Mouse (Mus musculus) hindbrain, postnatal 0 days (tissue): ENCODE data around the gene Nek7. TPM values are rescaled to one million over a fixed set of nuclear protein-coding genes. Genes with fewer than 3 reads are reported as not detected.

Experiments
- ATAC-seq: fragments of 200-750 bp; cut with Nextera tagmentation; 2 replicates; pipeline ENCODE4 v1.8.0; 2017; ENCODE audit warnings: mild to moderate bottlenecking, moderate TSS enrichment, moderate library complexity
- DNase-seq: peaks from one replicate; pipeline ENCODE4 v3.0.0-alpha.2; 2015; ENCODE audit warnings: low spot score
- H3K27ac ChIP-seq: fragments of 300-500 bp; sonication (generic); 2 replicates; pipeline ENCODE4 v1.5.1; 2014; ENCODE audit warnings: mild to moderate bottlenecking
- H3K27me3 ChIP-seq: fragments of 300-500 bp; sonication (generic); 2 replicates; pipeline ENCODE4 v1.6.1; 2014; ENCODE audit warnings: low read length, mixed read lengths; ENCODE audit not compliant: insufficient read depth
- H3K36me3 ChIP-seq: fragments of 300-500 bp; sonication (generic); 2 replicates; pipeline ENCODE4 v1.6.1; 2014; ENCODE audit warnings: low read length, mixed read lengths; ENCODE audit not compliant: insufficient read depth
- H3K4me1 ChIP-seq: fragments of 300-500 bp; sonication (generic); 2 replicates; pipeline ENCODE4 v1.6.1; 2014; ENCODE audit warnings: antibody characterized with exemption, low read length, mixed read lengths; ENCODE audit not compliant: insufficient read depth
- H3K4me2 ChIP-seq: fragments of 300-500 bp; sonication (generic); 2 replicates; pipeline ENCODE4 v1.6.1; 2014; ENCODE audit warnings: low read depth, mild to moderate bottlenecking, low read length, moderate library complexity, mixed read lengths
- H3K4me3 ChIP-seq: fragments of 300-500 bp; sonication (generic); 2 replicates; pipeline ENCODE4 v1.5.1; 2014; ENCODE audit warnings: low read length
- H3K9ac ChIP-seq: fragments of 300-500 bp; sonication (generic); replicated peaks from 2 replicates; pipeline ENCODE4 v1.6.1; 2014; ENCODE audit warnings: mild to moderate bottlenecking, low read length, moderate library complexity, mixed read lengths
- H3K9me3 ChIP-seq: fragments of 300-500 bp; sonication (generic); 2 replicates; pipeline ENCODE4 v1.6.1; 2016; ENCODE audit warnings: low read length, mixed read lengths
- CTCF ChIP-seq: IDR thresholded peaks from 2 replicates; pipeline ENCODE4 v1.5.1; 2016; ENCODE audit warnings: antibody characterized with exemption, control low read depth, low read depth
- WGBS: fragments of 180-500 bp; shearing (Covaris S2); extraction: QIAGEN DNeasy Blood & Tissue Kit; methylation state at CpG from one replicate; pipeline ENCODE4 v1.1.7; 2014; 5-methylcytosine and 5-hydroxymethylcytosine counted together
- polyA plus RNA-seq: library from polyadenylated mRNA; unstranded; fragments of >200 nt; fragmentation: Nextera tagmentation; extraction: Ambion mirVana; gene quantifications from 2 replicates; pipeline ENCODE4 v1.2.1, GENCODE M21; 2015
- total RNA-seq: library from RNA; depleted of rRNA; stranded (reverse); fragments of >200 nt; gene quantifications from 2 replicates; pipeline ENCODE4 v1.2.3, GENCODE M21; 2014; rRNA removed

The Nek7 gene
- total RNA-seq: 8.2 and 8.8 TPM in 2 replicates
- polyA plus RNA-seq: 16.3 and 16.5 TPM in 2 replicates

GRCm38 (mm10) chr1:138619996-138620461 is at the start of gene Nek7:
Nek7 (minus strand) TSS chr1:138620141.
- Histone ChIP-seq H3K4me3 (peak within 1 kb of the TSS; percentile 90), H3K4me2 (peak within 1 kb of the TSS; percentile 85), H3K27ac (peak within 1 kb of the TSS; percentile 94), H3K27me3 (no peaks in the 10 kb centered on the region), H3K9ac (peak within 1 kb of the TSS; percentile 73), H3K36me3 (no peaks in the 10 kb centered on the region), H3K4me1 (no peaks in the 10 kb centered on the region), H3K9me3 (no peaks in the 10 kb centered on the region)
- no peak for ATAC-seq
- TF ChIP-seq CTCF: peak; percentile 71
- 5% methylated on average over 11 of the region's 11 CpGs for WGBS
- peak; percentile 63 for DNase-seq

GRCm38 (mm10) chr1:138662342-138662741 is 42.4 kb upstream of the Nek7 start:
- Histone ChIP-seq H3K36me3 (no peaks in the 10 kb centered on the region), H3K4me3 (no peak overlapping the region), H3K4me1 (no peaks in the 10 kb centered on the region), H3K27me3 (no peaks in the 10 kb centered on the region), H3K9me3 (peaks cover 2% of the 10 kb centered on the region; the same call in 1 of the 2 replicates), H3K9ac (no peak overlapping the region), H3K4me2 (no peak overlapping the region), H3K27ac (no peak overlapping the region)
- 24% methylated on average over 2 of the region's 2 CpGs for WGBS
- DNase-seq (peak; percentile 17), ATAC-seq (no peak)
- TF ChIP-seq CTCF: no peak

- no peaks in the 10 kb centered on the region for H3K27me3 ChIP-seq
- ATAC-seq: no peak
Observed at GRCm38 (mm10) chr1:138654212-138654611, 34.3 kb upstream of the Nek7 start.

GRCm38 (mm10) chr1:138644991-138645390 is 25.1 kb upstream of the Nek7 start:
- Histone ChIP-seq H3K9ac (no peak overlapping the region), H3K4me1 (no peaks in the 10 kb centered on the region), H3K4me2 (no peak overlapping the region), H3K9me3 (no peaks in the 10 kb centered on the region), H3K36me3 (no peaks in the 10 kb centered on the region), H3K27ac (no peak overlapping the region), H3K4me3 (no peak overlapping the region), H3K27me3 (no peaks in the 10 kb centered on the region)
- 61% methylated on average over 3 of the region's 3 CpGs for WGBS
- ATAC-seq (no peak), DNase-seq (peak; percentile 50)
- no peak for TF ChIP-seq CTCF

More at GRCm38 (mm10) chr1:138654212-138654611, 34.3 kb upstream of the Nek7 start:
- no peak for DNase-seq
- Histone ChIP-seq H3K9ac (no peak overlapping the region), H3K4me2 (no peak overlapping the region), H3K4me3 (no peak overlapping the region), H3K9me3 (no peaks in the 10 kb centered on the region), H3K36me3 (no peaks in the 10 kb centered on the region), H3K4me1 (no peaks in the 10 kb centered on the region), H3K27ac (no peak overlapping the region)
- TF ChIP-seq CTCF: no peak

GRCm38 (mm10) chr1:138643306-138643830 is 23.4 kb upstream of the Nek7 start:
- H3K27me3 ChIP-seq: no peaks in the 10 kb centered on the region
- no peaks in the 10 kb centered on the region for H3K4me1 ChIP-seq
- ATAC-seq (no peak), DNase-seq (no peak)
- H3K9me3 ChIP-seq: no peaks in the 10 kb centered on the region
- H3K9ac ChIP-seq: no peak overlapping the region
- no peak overlapping the region for H3K4me3 ChIP-seq
- no peak overlapping the region for H3K27ac ChIP-seq
- no peaks in the 10 kb centered on the region for H3K36me3 ChIP-seq
- TF ChIP-seq CTCF: no peak
- 84% methylated on average over 3 of the region's 3 CpGs for WGBS
- no peak overlapping the region for H3K4me2 ChIP-seq

- Histone ChIP-seq H3K27me3 (no peaks in the 10 kb centered on the region), H3K9ac (no peak overlapping the region), H3K36me3 (no peaks in the 10 kb centered on the region), H3K4me3 (no peak overlapping the region), H3K4me1 (no peaks in the 10 kb centered on the region), H3K9me3 (no peaks in the 10 kb centered on the region), H3K4me2 (no peak overlapping the region), H3K27ac (no peak overlapping the region)
- ATAC-seq (no peak), DNase-seq (no peak)
- WGBS: 85% methylated on average over 4 of the region's 4 CpGs
- TF ChIP-seq CTCF: no peak
Observed at GRCm38 (mm10) chr1:138640934-138641461, 21.1 kb upstream of the Nek7 start.

- no peak overlapping the region for H3K4me3 ChIP-seq
- H3K9ac ChIP-seq: no peak overlapping the region
- no peaks in the 10 kb centered on the region for H3K9me3 ChIP-seq
- peak; percentile 50 for TF ChIP-seq CTCF
- H3K4me2 ChIP-seq: no peak overlapping the region
- H3K4me1 ChIP-seq: no peaks in the 10 kb centered on the region
- ATAC-seq: no peak
- DNase-seq: no peak
- H3K36me3 ChIP-seq: no peaks in the 10 kb centered on the region
- no peak overlapping the region for H3K27ac ChIP-seq
- H3K27me3 ChIP-seq: no peaks in the 10 kb centered on the region
Observed at GRCm38 (mm10) chr1:138637850-138638249, 17.9 kb upstream of the Nek7 start.
